In the genomic region with DNA sequence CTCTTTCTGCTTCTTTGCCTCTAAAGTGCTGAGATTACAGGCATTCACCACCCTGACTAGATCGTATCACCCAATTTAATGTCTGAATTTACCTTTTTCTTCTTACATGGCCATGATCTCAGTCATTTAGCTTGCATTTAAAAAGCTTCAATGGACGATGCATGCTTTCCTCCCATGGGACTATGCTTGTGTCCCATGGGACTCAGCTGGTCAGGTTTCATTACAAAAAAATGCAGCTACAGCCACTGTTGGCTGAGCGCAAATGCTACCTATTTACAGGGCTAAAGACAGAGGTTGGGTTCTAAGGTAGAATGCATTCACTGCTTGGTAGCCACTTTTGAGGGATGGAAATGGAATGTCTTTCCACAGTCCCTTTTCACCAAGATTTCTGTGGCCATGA, we compare ENCODE assay signal across 25 mouse cellular contexts. TPM values are rescaled to one million over a fixed set of nuclear protein-coding genes. Genes with fewer than 3 reads are reported as not detected.
"Had no signal": no experiment of that assay in that cellular context is flagged by ENCODE, and none has a peak within 500 bp of the region (broad histone marks: within the 10 kb centered on the region; RNA-seq: fewer than 3 reads in every experiment).

No protein-coding gene starts in this region.

- H3K4me3 ChIP-seq: heart, embryonic 10.5 days; heart, embryonic 12.5 days; hindbrain, embryonic 10.5 days; hindbrain, embryonic 12.5 days; intestine, embryonic 15.5 days; limb, embryonic 13.5 days; limb, embryonic 15.5 days; liver, embryonic 12.5 days had no signal

- DNase-seq: gastrocnemius, postnatal 10 days; gastrocnemius, postnatal 25 days; heart, adult 18-20 months; heart, postnatal 10 days; heart, postnatal 4 days; kidney, adult 18-20 months; kidney, adult 8-10 months; kidney, postnatal 10 days; kidney, postnatal 25 days; kidney, postnatal 4 days; layer of hippocampus, adult 9-11 months; layer of hippocampus, postnatal 36 days; left cerebral cortex, postnatal 4 days had no signal

- H3K27ac ChIP-seq: heart, embryonic 10.5 days; hindbrain, embryonic 10.5 days; hindbrain, embryonic 12.5 days; hindbrain, embryonic 14.5 days; intestine, embryonic 15.5 days; limb, embryonic 13.5 days; limb, embryonic 15.5 days; liver, embryonic 12.5 days; liver, embryonic 14.5 days had no signal

RNA-seq across cellular contexts. Expression of a gene that starts 32.2 kb away (rescaled TPM):
- total RNA-seq: granulocyte monocyte progenitor cell, adult 5-6 weeks; liver, adult 2 months had no signal
